Mouse (Mus musculus): Measurements from ENCODE around the gene Cyfip2.

Cyfip2 gene

GRCm38 (mm10) chr11:46308271-46308974 lies 4.2 kb downstream of the Cyfip2 start:
- no peak for DNase-seq (ENCODE audit: low read depth)

GRCm38 (mm10) chr11:46307768-46308167 lies 4.9 kb downstream of the Cyfip2 start:
- no peak for DNase-seq (ENCODE audit: low read depth)

GRCm38 (mm10) chr11:46306776-46307175 lies 5.9 kb downstream of the Cyfip2 start:
- DNase-seq (ENCODE audit: low read depth) = no peak

- peak; percentile 89 for DNase-seq (ENCODE audit: low read depth)
Observed at GRCm38 (mm10) chr11:46305881-46306520, 6.7 kb downstream of the Cyfip2 start.

- peak; percentile 68 for DNase-seq (ENCODE audit: low read depth)
Observed at GRCm38 (mm10) chr11:46304864-46305710, 7.6 kb downstream of the Cyfip2 start.

GRCm38 (mm10) chr11:46304093-46304492 lies 8.6 kb downstream of the Cyfip2 start:
- no peak for DNase-seq (ENCODE audit: low read depth)

- DNase-seq (ENCODE audit: low read depth) = no peak
Observed at GRCm38 (mm10) chr11:46302471-46302870, 10.2 kb downstream of the Cyfip2 start.

GRCm38 (mm10) chr11:46301579-46302248 lies 10.9 kb downstream of the Cyfip2 start:
- DNase-seq (ENCODE audit: low read depth) = no peak

GRCm38 (mm10) chr11:46299901-46300300 lies 12.8 kb downstream of the Cyfip2 start:
- peak; percentile 68 for DNase-seq (ENCODE audit: low read depth)

- no peak for DNase-seq (ENCODE audit: low read depth)
Observed at GRCm38 (mm10) chr11:46298889-46299785, 13.5 kb downstream of the Cyfip2 start.

GRCm38 (mm10) chr11:46294390-46294789 lies 18.3 kb downstream of the Cyfip2 start:
- no peak for DNase-seq (ENCODE audit: low read depth)

- no peak for DNase-seq (ENCODE audit: low read depth)
Observed at GRCm38 (mm10) chr11:46293491-46293890, 19.2 kb downstream of the Cyfip2 start.

- no peak for DNase-seq (ENCODE audit: low read depth)
Observed at GRCm38 (mm10) chr11:46290988-46291405, 21.7 kb downstream of the Cyfip2 start.

GRCm38 (mm10) chr11:46289561-46289960 lies 23.1 kb downstream of the Cyfip2 start:
- no peak for DNase-seq (ENCODE audit: low read depth)

- no peak for DNase-seq (ENCODE audit: low read depth)
Observed at GRCm38 (mm10) chr11:46289022-46289421, 23.6 kb downstream of the Cyfip2 start.

- no peak for DNase-seq (ENCODE audit: low read depth)
Observed at GRCm38 (mm10) chr11:46288091-46288490, 24.6 kb downstream of the Cyfip2 start.

- DNase-seq (ENCODE audit: low read depth) = peak; percentile 82
Observed at GRCm38 (mm10) chr11:46286803-46287202, 25.9 kb downstream of the Cyfip2 start.

- no peak for DNase-seq (ENCODE audit: low read depth)
Observed at GRCm38 (mm10) chr11:46283800-46284199, 28.9 kb downstream of the Cyfip2 start.

- no peak for DNase-seq (ENCODE audit: low read depth)
Observed at GRCm38 (mm10) chr11:46282612-46283011, 30.0 kb downstream of the Cyfip2 start.

- DNase-seq (ENCODE audit: low read depth) = no peak
Observed at GRCm38 (mm10) chr11:46278709-46279108, 34.0 kb downstream of the Cyfip2 start.

GRCm38 (mm10) chr11:46278140-46278539 lies 34.5 kb downstream of the Cyfip2 start:
- peak; percentile 47 for DNase-seq (ENCODE audit: low read depth)

All from 416B (cell line).